Mouse (Mus musculus): ENCODE results near the gene Numbl. TPM values are rescaled to one million over a fixed set of nuclear protein-coding genes. Genes with fewer than 3 reads are reported as not detected.

The Numbl gene
- total RNA-seq (2012; rRNA removed) (1.5 and 2.3 TPM in 2 replicates), total RNA-seq (2014; rRNA removed) (0.68 and 0.81 TPM in 2 replicates), polyA plus RNA-seq (2012; ENCODE audit: insufficient read length, low read depth) (2.7 and 2.9 TPM in 2 replicates)

- Histone ChIP-seq H3K4me1 (ENCODE audit: control insufficient read depth in 1 of 2, insufficient read depth in 2 of 2) (peaks cover 5 to 21% of the 10 kb centered on the region in 2 experiments), H3K27ac (ENCODE audit: insufficient read depth, low read depth) (peak within 1 kb of the TSS; percentile 20; the same call in 1 of the 2 replicates), H3K9ac (ENCODE audit: insufficient read depth, low read depth) (peak within 1 kb of the TSS; percentile 81), H3K9me3 (replicated peaks; ENCODE audit: low read length) (peaks cover 6% of the 10 kb centered on the region), H3K4me3 (replicated peaks in 1 of 3; ENCODE audit: low read depth in 2 of 3, low read length in 2 of 3, poor library complexity in 1 of 3) (peak within 1 kb of the TSS; percentile 51 to 69 (median 58)), H3K4me2 (ENCODE audit: insufficient read depth, low read depth, poor library complexity, severe bottlenecking) (peak within 1 kb of the TSS; percentile 90), H3K36me3 (replicated peaks in 1 of 2; ENCODE audit: control insufficient read depth in 1 of 2, insufficient read depth in 1 of 2, low read length in 1 of 2) (peaks cover 8 to 49% of the 10 kb centered on the region in 2 experiments), H3K79me2 (replicated peaks; ENCODE audit: control insufficient read depth, extremely low read depth, insufficient read depth, poor library complexity, severe bottlenecking) (no peaks in the 10 kb centered on the region), H3K27me3 (replicated peaks) (no peaks in the 10 kb centered on the region)
- peak; percentile 94 for DNase-seq (ENCODE audit: extremely low read depth)
- TF ChIP-seq JUN (IDR thresholded peaks at IDR 0.05; ENCODE audit: insufficient read depth, low read depth, low read length), result no peak
- TF ChIP-seq SMC3 (IDR thresholded peaks at IDR 0.05; ENCODE audit: low read depth, low read length), result no peak
- no peak for TF ChIP-seq USF2 (conservative IDR thresholded peaks at IDR 0.05; ENCODE audit: low read depth, low read length)
- TF ChIP-seq CHD2 (IDR thresholded peaks at IDR 0.05; ENCODE audit: low read length), result no peak
- no peak for TF ChIP-seq RCOR1 (conservative IDR thresholded peaks at IDR 0.05; ENCODE audit: low read depth, low read length)
- TF ChIP-seq POLR2AphosphoS2 (IDR thresholded peaks at IDR 0.05; ENCODE audit: low read depth, low read length), result no peak
- TF ChIP-seq NELFE (IDR thresholded peaks at IDR 0.05; ENCODE audit: low read depth, low read length), result no peak
- TF ChIP-seq MAFK (IDR thresholded peaks at IDR 0.05; ENCODE audit: insufficient replicate concordance, low read length), result peak; percentile 48; the same call in 1 of the 2 replicates
- no peak for TF ChIP-seq MAX (IDR thresholded peaks at IDR 0.05; ENCODE audit: low read length)
- TF ChIP-seq KAT2A (IDR thresholded peaks at IDR 0.05; ENCODE audit: insufficient replicate concordance, low read length), result no peak
- TF ChIP-seq CHD1 (IDR thresholded peaks at IDR 0.05; ENCODE audit: low read depth, low read length), result no peak
- no peak for TF ChIP-seq USF1 (IDR thresholded peaks at IDR 0.05; ENCODE audit: low read depth, low read length)
- TF ChIP-seq ZC3H11A (IDR thresholded peaks at IDR 0.05; ENCODE audit: low read depth, low read length), result no peak
- TF ChIP-seq ELF1 (IDR thresholded peaks at IDR 0.05; ENCODE audit: low read depth, low read length), result peak; percentile 31; the same call in 1 of the 2 replicates
- peak; percentile 53; the same call in 1 of the 2 replicates for TF ChIP-seq POLR2A (IDR thresholded peaks at IDR 0.05; ENCODE audit: low read depth, low read length)
- no peak for TF ChIP-seq BHLHE40 (IDR thresholded peaks at IDR 0.05; ENCODE audit: low read depth, low read length)
- no peak for TF ChIP-seq UBTF (IDR thresholded peaks at IDR 0.05; ENCODE audit: low read depth, low read length)
- TF ChIP-seq ZKSCAN1 (IDR thresholded peaks at IDR 0.05; ENCODE audit: borderline replicate concordance, low read depth, low read length), result no peak
- peak; percentile 26; the same call in 1 of the 2 replicates for TF ChIP-seq HCFC1 (IDR thresholded peaks at IDR 0.05; ENCODE audit: low read depth, low read length)
- no peak for TF ChIP-seq TCF12 (IDR thresholded peaks at IDR 0.05; ENCODE audit: low read depth, low read length)
- no peak for TF ChIP-seq MXI1 (IDR thresholded peaks at IDR 0.05; ENCODE audit: low read depth, low read length)
- TF ChIP-seq ZNF384 (IDR thresholded peaks at IDR 0.05; ENCODE audit: low read depth, low read length), result no peak
- no peak for TF ChIP-seq MEF2A (IDR thresholded peaks at IDR 0.05; ENCODE audit: borderline replicate concordance, low read depth, low read length)
- TF ChIP-seq EP300 (IDR thresholded peaks at IDR 0.05; ENCODE audit: low read length), result no peak
- no peak for TF ChIP-seq CTCF (conservative IDR thresholded peaks at IDR 0.05 in 1 of 2, IDR thresholded peaks at IDR 0.05 in 1 of 2; ENCODE audit: low read depth in 2 of 2, low read length in 2 of 2)
- no peak for TF ChIP-seq E2F4 (IDR thresholded peaks at IDR 0.05; ENCODE audit: insufficient replicate concordance, low read depth, low read length)
- no peak for TF ChIP-seq ETS1 (conservative IDR thresholded peaks at IDR 0.05; ENCODE audit: low read depth, low read length)
- no peak for TF ChIP-seq IRF4 (IDR thresholded peaks at IDR 0.05; ENCODE audit: low read depth, low read length)
- no peak for TF ChIP-seq SIN3A (IDR thresholded peaks at IDR 0.05; ENCODE audit: low read length)
- no peak for TF ChIP-seq MAZ (IDR thresholded peaks at IDR 0.05; ENCODE audit: low read depth, low read length)
- TF ChIP-seq GABPA (IDR thresholded peaks at IDR 0.05; ENCODE audit: insufficient replicate concordance, low read depth, low read length), result no peak
- TF ChIP-seq TBP (conservative IDR thresholded peaks at IDR 0.05; ENCODE audit: low read depth, low read length), result no peak
- TF ChIP-seq ZMIZ1 (IDR thresholded peaks at IDR 0.05; ENCODE audit: low read depth, low read length), result no peak
- in situ Hi-C loops (cut with MboI; ENCODE audit: low pct_ligation_motif_present, low pct_unique_long_range_greater_than_20kb, low sequenced_read_pairs), result no loop called here
- dilution Hi-C loops (cut with MboI; ENCODE audit: extremely low pct_ligation_motif_present, extremely low pct_unique_long_range_greater_than_20kb, low sequenced_read_pairs), result no loop called here
These were observed at the start of gene Numbl for GRCm38 (mm10) chr7:27258205-27258899. TSS of gene Numbl (plus strand) at chr7:27258433.
